Mouse (Mus musculus): Measurements from ENCODE around the gene Tmem270. TPM values are rescaled to one million over a fixed set of nuclear protein-coding genes. Genes with fewer than 3 reads are reported as not detected.

The Tmem270 gene
- total and polyA plus RNA-seq, 2 experiments = not detected

DNA sequence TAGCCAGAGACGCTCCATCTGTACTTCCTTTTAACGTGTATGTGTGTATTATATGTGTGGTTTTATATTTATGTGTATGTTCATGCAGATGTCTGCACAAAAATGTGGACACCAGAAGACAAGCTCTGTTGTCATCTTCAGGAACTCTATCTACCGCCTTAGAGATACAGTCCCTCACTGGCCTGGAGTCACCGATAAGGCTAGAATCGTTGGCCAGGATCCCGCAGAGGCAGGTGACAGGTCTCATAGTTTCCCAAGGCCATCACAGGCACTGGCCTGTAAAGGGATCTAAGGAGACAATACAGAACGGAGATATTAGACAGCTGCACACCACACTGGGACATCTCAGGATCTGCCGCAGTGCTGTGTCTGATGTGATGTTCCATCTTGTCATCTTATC is 14.6 kb upstream of the Tmem270 start:
- DNase-seq (ENCODE audit: extremely low read depth, low read depth, low spot score) = no peak
- H3K4me3 ChIP-seq (ENCODE audit: insufficient read depth, low read depth, low read length) = no peak overlapping the region
- H3K79me2 ChIP-seq (ENCODE audit: control insufficient read depth, insufficient read depth, low read length) = no peaks in the 10 kb centered on the region
- WGBS = 85% methylated on average over 8 of the region's 8 CpGs
- no peak overlapping the region for H3K9ac ChIP-seq (ENCODE audit: low read depth, low read length)
- no peaks in the 10 kb centered on the region; the same call in 1 of the 2 replicates for H3K27me3 ChIP-seq (ENCODE audit: control insufficient read depth, insufficient read depth, low read length)
- H3K36me3 ChIP-seq (ENCODE audit: control insufficient read depth, insufficient read depth, low read length) = no peaks in the 10 kb centered on the region
- no peak for TF ChIP-seq CTCF (IDR thresholded peaks at IDR 0.05; ENCODE audit: low read depth, low read length)
- H3K27ac ChIP-seq (replicated peaks; ENCODE audit: insufficient read depth, low read depth, low read length) = no peak overlapping the region
- H3K4me1 ChIP-seq (ENCODE audit: control insufficient read depth, insufficient read depth, low read length) = no peaks in the 10 kb centered on the region

DNA sequence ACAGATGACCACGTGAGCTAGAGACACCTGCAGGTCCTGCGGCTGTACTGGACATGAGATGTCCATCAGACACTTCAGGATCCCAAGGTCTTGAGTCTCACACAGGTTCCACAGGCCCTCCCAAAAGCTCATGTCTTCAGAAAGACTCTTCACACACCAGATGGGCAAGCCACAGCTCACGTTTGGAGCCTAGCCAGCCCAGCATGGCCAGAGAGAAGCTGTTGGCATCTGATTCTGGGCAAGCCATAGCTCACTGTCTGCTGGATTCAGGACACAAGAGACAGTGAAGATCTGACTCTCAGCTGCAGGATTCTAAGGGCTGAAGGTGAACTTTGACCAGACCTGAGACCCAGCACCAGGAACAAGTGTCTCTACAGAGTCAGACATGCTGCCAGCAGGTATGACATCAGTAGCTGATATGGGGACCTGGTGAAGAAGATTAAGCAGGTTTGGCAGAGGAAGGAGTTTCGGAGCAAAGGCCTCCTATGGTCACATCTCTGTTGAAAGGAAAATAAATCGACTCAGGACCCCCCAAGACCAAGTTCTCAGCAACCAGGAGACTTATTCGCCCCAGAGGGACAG is 13.7 kb upstream of the Tmem270 start:
- Histone ChIP-seq H3K36me3 (ENCODE audit: control insufficient read depth, insufficient read depth, low read length) (no peaks in the 10 kb centered on the region), H3K4me1 (ENCODE audit: control insufficient read depth, insufficient read depth, low read length) (no peaks in the 10 kb centered on the region), H3K79me2 (ENCODE audit: control insufficient read depth, insufficient read depth, low read length) (no peaks in the 10 kb centered on the region), H3K9ac (ENCODE audit: low read depth, low read length) (no peak overlapping the region), H3K27ac (replicated peaks; ENCODE audit: insufficient read depth, low read depth, low read length) (no peak overlapping the region), H3K27me3 (ENCODE audit: control insufficient read depth, insufficient read depth, low read length) (no peaks in the 10 kb centered on the region; the same call in 1 of the 2 replicates), H3K4me3 (ENCODE audit: insufficient read depth, low read depth, low read length) (no peak overlapping the region)
- no peak for DNase-seq (ENCODE audit: extremely low read depth, low read depth, low spot score)
- WGBS = 80% methylated on average over 6 of the region's 6 CpGs
- TF ChIP-seq POLR2A (IDR thresholded peaks at IDR 0.05; ENCODE audit: extremely low read depth, insufficient read depth, low read length) (no peak), CTCF (IDR thresholded peaks at IDR 0.05; ENCODE audit: low read depth, low read length) (no peak)

DNA sequence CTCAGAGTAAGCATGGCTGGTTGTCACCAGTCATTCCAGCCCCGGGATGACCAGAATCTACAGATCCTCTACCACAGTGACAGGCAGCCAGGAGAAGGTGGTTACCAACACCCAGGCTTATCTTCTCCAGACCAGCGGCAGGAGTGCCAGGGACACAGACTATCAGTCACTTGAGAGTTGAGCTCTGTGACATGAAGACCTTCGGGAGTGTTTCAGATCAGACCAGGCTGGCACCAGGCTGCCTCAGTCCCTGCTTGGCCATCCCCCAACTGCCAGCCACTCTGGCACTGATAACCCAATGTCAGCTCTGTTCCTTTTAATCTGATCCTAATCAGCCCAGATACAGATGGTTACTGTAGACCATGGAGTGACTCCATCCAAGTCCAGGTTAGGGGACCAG is 12.6 kb upstream of the Tmem270 start:
- DNase-seq (ENCODE audit: extremely low read depth, low read depth, low spot score) = no peak
- H3K79me2 ChIP-seq (ENCODE audit: control insufficient read depth, insufficient read depth, low read length) = no peaks in the 10 kb centered on the region
- no peaks in the 10 kb centered on the region for H3K36me3 ChIP-seq (ENCODE audit: control insufficient read depth, insufficient read depth, low read length)
- H3K4me1 ChIP-seq (ENCODE audit: control insufficient read depth, insufficient read depth, low read length) = no peaks in the 10 kb centered on the region
- no peak overlapping the region for H3K27ac ChIP-seq (replicated peaks; ENCODE audit: insufficient read depth, low read depth, low read length)
- H3K9ac ChIP-seq (ENCODE audit: low read depth, low read length) = no peak overlapping the region
- no peak overlapping the region for H3K4me3 ChIP-seq (ENCODE audit: insufficient read depth, low read depth, low read length)
- WGBS = 81% methylated on average over 3 of the region's 3 CpGs
- TF ChIP-seq CTCF (IDR thresholded peaks at IDR 0.05; ENCODE audit: low read depth, low read length) (no peak), POLR2A (IDR thresholded peaks at IDR 0.05; ENCODE audit: extremely low read depth, insufficient read depth, low read length) (no peak)
- H3K27me3 ChIP-seq (ENCODE audit: control insufficient read depth, insufficient read depth, low read length) = no peaks in the 10 kb centered on the region; the same call in 1 of the 2 replicates

DNA sequence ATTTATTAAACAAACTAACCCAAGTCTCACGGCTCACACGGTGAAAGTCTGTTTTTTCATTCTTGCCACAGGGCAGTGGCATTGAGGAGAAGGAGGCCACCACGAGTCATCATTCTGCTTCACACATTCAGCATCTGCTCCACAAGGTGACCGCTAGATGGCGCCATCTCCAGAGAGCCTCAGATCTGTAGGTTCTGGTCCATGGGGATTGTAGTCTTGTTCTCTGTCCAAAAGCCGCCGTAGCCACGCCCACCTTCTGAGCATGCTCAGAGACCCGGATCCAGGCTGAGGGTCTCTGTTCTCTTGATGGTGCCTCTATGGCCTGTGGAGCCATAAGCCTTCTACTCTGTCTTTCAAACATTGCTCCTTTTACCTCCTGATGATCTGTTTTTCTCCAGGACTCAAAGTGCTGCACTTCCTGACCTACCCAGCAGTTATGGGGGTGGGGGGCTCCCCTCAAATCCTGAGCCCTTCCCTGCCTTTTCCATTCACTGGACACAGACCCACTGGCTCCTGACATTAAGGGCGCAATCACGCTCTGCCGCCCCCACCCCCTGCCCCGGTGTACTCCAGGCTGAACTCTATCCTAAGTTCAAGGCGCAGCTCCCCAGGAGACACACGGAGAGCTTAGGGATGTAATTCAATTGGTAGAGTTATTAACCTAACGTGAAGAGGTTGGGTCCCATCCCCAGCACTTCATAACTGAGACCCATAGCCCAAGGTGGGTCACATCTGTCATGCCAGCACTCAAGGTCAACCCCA is 11.7 kb upstream of the Tmem270 start:
- Histone ChIP-seq H3K79me2 (ENCODE audit: control insufficient read depth, insufficient read depth, low read length) (no peaks in the 10 kb centered on the region), H3K36me3 (ENCODE audit: control insufficient read depth, insufficient read depth, low read length) (no peaks in the 10 kb centered on the region), H3K4me1 (ENCODE audit: control insufficient read depth, insufficient read depth, low read length) (no peaks in the 10 kb centered on the region), H3K27ac (replicated peaks; ENCODE audit: insufficient read depth, low read depth, low read length) (no peak overlapping the region), H3K4me3 (ENCODE audit: insufficient read depth, low read depth, low read length) (no peak overlapping the region), H3K27me3 (ENCODE audit: control insufficient read depth, insufficient read depth, low read length) (no peaks in the 10 kb centered on the region; the same call in 1 of the 2 replicates), H3K9ac (ENCODE audit: low read depth, low read length) (no peak overlapping the region)
- peak; percentile 57 for DNase-seq (ENCODE audit: extremely low read depth, low read depth, low spot score)
- TF ChIP-seq POLR2A (IDR thresholded peaks at IDR 0.05; ENCODE audit: extremely low read depth, insufficient read depth, low read length) (no peak), CTCF (IDR thresholded peaks at IDR 0.05; ENCODE audit: low read depth, low read length) (peak; percentile 80)
- 56% methylated on average over 16 of the region's 16 CpGs for WGBS

DNA sequence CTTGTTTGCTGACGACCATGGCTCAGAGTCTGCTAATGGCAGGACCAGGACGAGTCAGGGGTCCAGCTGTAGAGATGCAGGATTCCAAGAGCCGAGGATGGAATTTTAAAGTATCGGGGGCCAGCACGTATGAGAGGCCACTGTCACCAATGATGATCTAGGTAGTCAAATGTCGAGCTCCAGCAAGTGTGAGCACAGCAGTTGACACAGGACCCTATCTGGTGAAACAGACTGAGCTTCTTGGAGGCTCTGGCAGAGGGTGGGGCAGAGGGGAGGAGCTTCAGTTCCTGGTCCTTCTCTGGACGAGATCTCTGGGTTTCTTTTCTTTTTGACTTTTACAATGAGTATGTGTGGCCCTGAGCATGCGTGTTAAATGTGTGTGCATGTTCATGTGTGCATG is 8.8 kb upstream of the Tmem270 start, which contains the start of gene Cldn13:
Gene Cldn13 (minus strand): TSS at position 216 of the 400 bp plus-strand sequence.
- H3K4me3 ChIP-seq (ENCODE audit: insufficient read depth, low read depth, low read length) = no peak within 1 kb of the TSS
- no peak within 1 kb of the TSS for H3K27ac ChIP-seq (replicated peaks; ENCODE audit: insufficient read depth, low read depth, low read length)
- no peak within 1 kb of the TSS for H3K9ac ChIP-seq (ENCODE audit: low read depth, low read length)
- no peaks in the 10 kb centered on the region for H3K4me1 ChIP-seq (ENCODE audit: control insufficient read depth, insufficient read depth, low read length)
- no peaks in the 10 kb centered on the region for H3K79me2 ChIP-seq (ENCODE audit: control insufficient read depth, insufficient read depth, low read length)
- no peaks in the 10 kb centered on the region; the same call in 1 of the 2 replicates for H3K27me3 ChIP-seq (ENCODE audit: control insufficient read depth, insufficient read depth, low read length)
- no peak for DNase-seq (ENCODE audit: extremely low read depth, low read depth, low spot score)
- no peaks in the 10 kb centered on the region for H3K36me3 ChIP-seq (ENCODE audit: control insufficient read depth, insufficient read depth, low read length)
- TF ChIP-seq CTCF (IDR thresholded peaks at IDR 0.05; ENCODE audit: low read depth, low read length) (no peak), POLR2A (IDR thresholded peaks at IDR 0.05; ENCODE audit: extremely low read depth, insufficient read depth, low read length) (no peak)
- 78% methylated on average over 8 of the region's 8 CpGs for WGBS

DNA sequence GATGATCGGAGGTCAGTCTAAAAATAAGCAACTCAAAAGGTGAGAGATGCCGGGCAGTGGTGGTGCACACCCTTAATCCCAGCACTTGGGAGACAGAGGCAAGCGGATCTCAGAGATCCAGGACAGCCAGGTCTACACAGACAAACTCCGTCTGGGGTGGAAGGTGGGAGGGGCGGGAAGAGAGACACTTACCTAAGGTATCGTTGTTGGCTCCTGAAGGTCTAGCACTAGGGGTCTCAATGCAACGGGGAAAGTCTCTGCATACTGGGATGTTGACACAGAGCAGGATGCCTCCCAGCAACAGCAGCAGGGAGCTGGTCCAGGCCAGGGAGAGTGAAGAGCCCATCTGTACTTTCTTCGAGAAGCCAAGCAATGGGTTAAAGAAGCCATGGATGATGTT is 8.0 kb upstream of the Tmem270 start:
- Histone ChIP-seq H3K36me3 (ENCODE audit: control insufficient read depth, insufficient read depth, low read length) (no peaks in the 10 kb centered on the region), H3K27me3 (ENCODE audit: control insufficient read depth, insufficient read depth, low read length) (no peaks in the 10 kb centered on the region; the same call in 1 of the 2 replicates), H3K27ac (replicated peaks; ENCODE audit: insufficient read depth, low read depth, low read length) (no peak overlapping the region), H3K9ac (ENCODE audit: low read depth, low read length) (no peak overlapping the region), H3K4me3 (ENCODE audit: insufficient read depth, low read depth, low read length) (no peak overlapping the region), H3K79me2 (ENCODE audit: control insufficient read depth, insufficient read depth, low read length) (no peaks in the 10 kb centered on the region), H3K4me1 (ENCODE audit: control insufficient read depth, insufficient read depth, low read length) (no peaks in the 10 kb centered on the region)
- WGBS = 72% methylated on average over 8 of the region's 8 CpGs
- DNase-seq (ENCODE audit: extremely low read depth, low read depth, low spot score) = no peak
- TF ChIP-seq CTCF (IDR thresholded peaks at IDR 0.05; ENCODE audit: low read depth, low read length) (no peak), POLR2A (IDR thresholded peaks at IDR 0.05; ENCODE audit: extremely low read depth, insufficient read depth, low read length) (no peak)
